In genomic region chr12:70758080-70758479, GRCm38 (mm10) we compare ENCODE assay signal across 23 mouse cellular contexts.
"Had no signal": no experiment of that assay in that cellular context is flagged by ENCODE, and none has a peak within 500 bp of the region (broad histone marks: within the 10 kb centered on the region; RNA-seq: fewer than 3 reads in every experiment).

No protein-coding gene starts in this region.

- DNase-seq: forebrain, postnatal 0 days; gastrocnemius, postnatal 14 days; gastrocnemius, postnatal 36 days; heart, adult 18-20 months; heart, postnatal 14 days; heart, postnatal 36 days; kidney, adult 18-20 months; kidney, adult 8-10 months; kidney, postnatal 10 days; kidney, postnatal 25 days; kidney, postnatal 4 days had no signal

- H3K9me3 ChIP-seq: heart, embryonic 13.5 days; heart, embryonic 15.5 days; hindbrain, embryonic 13.5 days; hindbrain, embryonic 15.5 days; limb, embryonic 10.5 days; limb, embryonic 12.5 days had no signal

- H3K4me2 ChIP-seq: heart, embryonic 11.5 days; heart, embryonic 13.5 days; heart, embryonic 15.5 days; hindbrain, embryonic 13.5 days; hindbrain, embryonic 15.5 days; limb, embryonic 12.5 days; liver, embryonic 11.5 days had no signal

- H3K4me1 ChIP-seq: heart, embryonic 15.5 days; hindbrain, embryonic 13.5 days; hindbrain, embryonic 15.5 days had no signal

- H3K4me3 ChIP-seq: heart, embryonic 13.5 days; heart, embryonic 15.5 days; hindbrain, embryonic 13.5 days; hindbrain, embryonic 15.5 days; layer of hippocampus, adult 2 months; left cerebral cortex, adult 2 months; limb, embryonic 10.5 days; limb, embryonic 12.5 days had no signal

- H3K9ac ChIP-seq: forebrain, postnatal 0 days; heart, embryonic 13.5 days; heart, embryonic 15.5 days; hindbrain, embryonic 13.5 days; hindbrain, embryonic 15.5 days; limb, embryonic 12.5 days; liver, embryonic 14.5 days had no signal

- H3K27ac ChIP-seq: heart, embryonic 13.5 days; heart, embryonic 15.5 days; hindbrain, embryonic 13.5 days; hindbrain, embryonic 15.5 days; hindbrain, postnatal 0 days; layer of hippocampus, adult 2 months; left cerebral cortex, adult 2 months; limb, embryonic 10.5 days; limb, embryonic 12.5 days; liver, embryonic 14.5 days had no signal

- ATAC-seq: forebrain, postnatal 0 days; hindbrain, postnatal 0 days had no signal

- H3K36me3 ChIP-seq: heart, embryonic 13.5 days; heart, embryonic 15.5 days; hindbrain, embryonic 13.5 days; hindbrain, embryonic 15.5 days; limb, embryonic 10.5 days; limb, embryonic 12.5 days had no signal

- H3K27me3 ChIP-seq: heart, embryonic 13.5 days; heart, embryonic 15.5 days; hindbrain, embryonic 13.5 days; hindbrain, embryonic 15.5 days; limb, embryonic 12.5 days had no signal
